Mouse (Mus musculus) kidney, embryonic 15.5 days (tissue): ENCODE data around the gene Sh3d21. TPM values are rescaled to one million over a fixed set of nuclear protein-coding genes. Genes with fewer than 3 reads are reported as not detected.

ENCODE experiments used
- ATAC-seq: fragments of 200-750 bp; cut with Nextera tagmentation; replicated peaks from 2 replicates; pipeline ENCODE4 v1.8.0; 2017; ENCODE audit warnings: moderate TSS enrichment; ENCODE audit not compliant: low FRiP score
- H3K27ac ChIP-seq: fragments of 300-500 bp; sonication (generic); 2 replicates; pipeline ENCODE4 v1.5.1; 2015; ENCODE audit warnings: mild to moderate bottlenecking, inconsistent platforms
- H3K27me3 ChIP-seq: fragments of 300-500 bp; sonication (generic); 2 replicates; pipeline ENCODE4 v1.6.1; 2015; ENCODE audit warnings: inconsistent platforms
- H3K36me3 ChIP-seq: fragments of 300-500 bp; sonication (generic); 2 replicates; pipeline ENCODE4 v1.6.1; 2015; ENCODE audit warnings: inconsistent platforms
- H3K4me1 ChIP-seq: fragments of 300-500 bp; sonication (generic); 2 replicates; pipeline ENCODE4 v1.6.1; 2015; ENCODE audit warnings: inconsistent platforms
- H3K4me2 ChIP-seq: fragments of 300-500 bp; sonication (generic); 2 replicates; pipeline ENCODE4 v1.6.1; 2015; ENCODE audit warnings: moderate library complexity, mild to moderate bottlenecking, inconsistent platforms
- H3K4me3 ChIP-seq: fragments of 300-500 bp; sonication (generic); replicated peaks from 2 replicates; pipeline ENCODE4 v1.5.1; 2015; ENCODE audit warnings: mild to moderate bottlenecking, inconsistent platforms
- H3K9ac ChIP-seq: fragments of 300-500 bp; sonication (generic); 2 replicates; pipeline ENCODE4 v1.6.1; 2015; ENCODE audit warnings: mild to moderate bottlenecking, inconsistent platforms
- H3K9me3 ChIP-seq: fragments of 300-500 bp; sonication (generic); replicated peaks from 2 replicates; pipeline ENCODE4 v1.6.1; 2016; ENCODE audit warnings: inconsistent platforms
- WGBS: fragments of 180-500 bp; shearing (Covaris S2); methylation state at CpG from one replicate; pipeline ENCODE4 v1.1.7; 2015; ENCODE audit warnings: mixed read lengths; 5-methylcytosine and 5-hydroxymethylcytosine counted together
- polyA plus RNA-seq: library from polyadenylated mRNA; unstranded; fragments of >200 nt; fragmentation: Nextera tagmentation; extraction: Ambion mirVana; gene quantifications from 2 replicates; pipeline ENCODE4 v1.2.1, GENCODE M21; 2015

Sh3d21 gene
- polyA plus RNA-seq, 1 experiment from 2014 or later, result 8.3 TPM

GRCm38 (mm10) chr4:126103057-126103581, 60.2 kb downstream of the Sh3d21 start:
- under 1% methylated on average over 15 of the region's 15 CpGs for WGBS
- peak overlapping the region; percentile 95 for H3K4me3 ChIP-seq
- ATAC-seq, result peak; percentile 85
- H3K36me3 ChIP-seq, result peaks cover 10% of the 10 kb centered on the region
- peaks cover 48% of the 10 kb centered on the region for H3K4me1 ChIP-seq
- H3K27me3 ChIP-seq, result no peaks in the 10 kb centered on the region
- no peaks in the 10 kb centered on the region for H3K9me3 ChIP-seq
- H3K27ac ChIP-seq, result peak overlapping the region; percentile 93
- H3K4me2 ChIP-seq, result peak overlapping the region; percentile 89
- H3K9ac ChIP-seq, result peak overlapping the region; percentile 49

DNA sequence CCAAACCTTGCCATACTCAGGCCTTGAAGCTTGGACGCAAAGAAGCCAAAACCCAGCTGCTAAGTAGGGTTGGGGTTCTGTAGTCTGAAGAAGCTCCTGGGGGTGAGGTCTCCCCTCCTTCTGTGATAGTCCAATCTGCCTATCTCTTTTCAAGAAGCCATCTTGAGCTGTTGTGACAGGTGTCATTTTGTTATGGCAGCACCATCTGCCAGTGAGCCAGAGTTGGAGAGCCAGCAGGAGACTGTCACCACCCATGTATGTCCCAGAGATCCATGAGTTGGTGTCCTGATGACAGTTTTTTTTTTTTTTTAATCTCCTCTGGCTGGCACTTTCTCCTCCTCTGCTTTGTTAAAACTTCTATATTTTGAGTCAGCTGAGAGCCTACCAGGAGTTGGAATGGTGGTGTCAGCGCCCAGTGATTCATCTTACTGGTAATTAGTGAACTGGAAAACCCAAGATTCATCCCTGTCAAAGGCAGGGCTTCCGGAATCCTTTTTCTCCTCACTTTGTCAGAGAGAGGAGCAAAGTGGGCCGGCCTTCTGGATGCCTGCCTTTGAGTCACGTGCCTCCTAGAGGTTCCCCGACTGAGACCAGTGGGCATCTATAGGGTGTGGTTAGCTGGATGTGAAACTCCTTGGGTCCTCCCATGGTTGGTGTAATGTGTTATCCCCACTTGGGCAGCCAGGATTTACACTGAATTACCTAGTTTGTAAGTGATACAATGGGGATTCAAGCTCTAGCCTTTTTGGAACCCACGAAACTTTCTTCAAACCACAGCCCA, 61.0 kb downstream of the Sh3d21 start:
- H3K9ac ChIP-seq, result peak overlapping the region; percentile 49; the same call in 1 of the 2 replicates
- H3K4me2 ChIP-seq, result peak overlapping the region; percentile 89
- no peak for ATAC-seq
- H3K27ac ChIP-seq, result peak overlapping the region; percentile 93
- peak overlapping the region; percentile 95 for H3K4me3 ChIP-seq
- peaks cover 14% of the 10 kb centered on the region for H3K36me3 ChIP-seq
- no peaks in the 10 kb centered on the region for H3K27me3 ChIP-seq
- H3K4me1 ChIP-seq, result peaks cover 49% of the 10 kb centered on the region
- 41% methylated on average over 7 of the region's 7 CpGs for WGBS
- H3K9me3 ChIP-seq, result no peaks in the 10 kb centered on the region

- Histone ChIP-seq H3K4me1 (peaks cover 47% of the 10 kb centered on the region), H3K9me3 (no peaks in the 10 kb centered on the region), H3K36me3 (peaks cover 14% of the 10 kb centered on the region), H3K9ac (no peak overlapping the region), H3K27me3 (no peaks in the 10 kb centered on the region), H3K4me2 (no peak overlapping the region), H3K27ac (no peak overlapping the region), H3K4me3 (no peak overlapping the region)
- 82% methylated on average over 3 of the region's 3 CpGs for whole genome bisulfite sequencing
- ATAC-seq, result no peak
Observed at GRCm38 (mm10) chr4:126100764-126101163, 62.5 kb downstream of the Sh3d21 start.

Other genes with a start within 250 kb of the Sh3d21 start
- gene Csf3r, start 138.9 kb downstream of the Sh3d21 start, polyA plus RNA-seq, result 1.1 and 1.4 TPM in 2 replicates
- gene Mrps15, start 116.6 kb downstream of the Sh3d21 start, polyA plus RNA-seq, result 150 and 153 TPM in 2 replicates
- gene Oscp1, start 104.9 kb downstream of the Sh3d21 start, polyA plus RNA-seq, result 19.0 and 19.1 TPM in 2 replicates
- gene Lsm10, start 66.9 kb downstream of the Sh3d21 start, polyA plus RNA-seq, result 51.8 and 52.9 TPM in 2 replicates
- 38.2 and 41.3 TPM in 2 replicates for gene Stk40, start 59.5 kb downstream of the Sh3d21 start, polyA plus RNA-seq
- gene Eva1b, start 15.7 kb downstream of the Sh3d21 start, polyA plus RNA-seq, result 90.0 and 98.5 TPM in 2 replicates
- gene Thrap3, start 39.3 kb upstream of the Sh3d21 start, polyA plus RNA-seq, result 219 and 230 TPM in 2 replicates
- 39.6 and 40.7 TPM in 2 replicates for gene Map7d1, start 92.9 kb upstream of the Sh3d21 start, polyA plus RNA-seq
- 106 and 111 TPM in 2 replicates for gene Trappc3, start 98.8 kb upstream of the Sh3d21 start, polyA plus RNA-seq
- 10.6 and 15.2 TPM in 2 replicates for gene Col8a2, start 123.3 kb upstream of the Sh3d21 start, polyA plus RNA-seq
- 74.4 and 81.1 TPM in 2 replicates for gene Adprhl2, start 158.2 kb upstream of the Sh3d21 start, polyA plus RNA-seq
- 4.7 and 4.9 TPM in 2 replicates for gene Tekt2, start 162.2 kb upstream of the Sh3d21 start, polyA plus RNA-seq